Mouse (Mus musculus) thymus, postnatal 36 days (tissue): ENCODE data around the gene Vmn1r116.
"Not testable (repeated sequence)": the region's sequence is repeated elsewhere in the genome, so short reads cannot be mapped to it uniquely, and the experiment has no call there.

Experiments used
- DNase-seq, 2 experiments: peaks; one replicate each; pipeline ENCODE4 v3.0.0; 2022; ENCODE audit warnings: mixed read lengths in 2 of 2

Gene Vmn1r116

DNA sequence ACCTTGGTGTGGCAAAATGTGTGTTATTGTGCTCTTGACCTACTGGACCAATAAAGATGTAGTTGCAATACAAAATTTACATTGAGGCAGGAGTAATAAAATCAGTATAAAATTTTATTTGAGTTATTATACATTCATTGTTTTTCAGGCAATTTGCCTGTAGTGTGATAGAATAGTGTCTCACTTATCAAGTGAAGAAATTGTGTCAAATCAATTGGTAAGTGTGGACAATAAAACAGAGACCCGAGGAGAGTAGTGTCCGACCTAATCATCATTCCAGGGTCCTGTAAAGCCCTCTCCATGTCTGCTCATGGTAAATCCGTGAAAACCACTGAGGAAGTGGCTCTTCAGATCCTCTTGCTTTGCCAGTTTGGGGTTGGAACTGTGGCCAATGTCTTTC is at the start of gene Vmn1r116:
Gene Vmn1r116, plus strand, starts transcription at position 301 of the 400 bp plus-strand sequence.
- DNase-seq: not testable (repeated sequence)

DNA sequence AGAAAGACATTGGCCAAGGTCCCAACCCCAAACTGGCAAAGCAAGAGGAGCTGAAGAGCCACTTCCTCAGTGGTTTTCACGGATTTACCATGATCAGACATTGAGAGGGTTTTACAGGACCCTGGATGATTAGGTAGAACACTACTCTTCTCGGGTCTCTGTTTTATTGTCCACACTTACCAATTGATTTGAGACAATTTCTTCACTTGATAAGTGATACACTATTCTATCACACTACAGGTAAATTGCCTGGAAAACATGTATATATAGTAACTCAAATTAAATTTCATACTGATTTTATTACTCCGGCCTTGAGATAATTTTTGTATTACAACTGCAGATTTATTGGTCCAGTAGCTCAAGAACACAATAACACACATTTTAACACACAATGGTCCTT is 27.2 kb upstream of the Vmn1r116 start, which contains the start of gene Vmn1r115:
Gene Vmn1r115, minus strand, starts transcription at position 101 of the 400 bp plus-strand sequence.
- DNase-seq: not testable (repeated sequence)

DNA sequence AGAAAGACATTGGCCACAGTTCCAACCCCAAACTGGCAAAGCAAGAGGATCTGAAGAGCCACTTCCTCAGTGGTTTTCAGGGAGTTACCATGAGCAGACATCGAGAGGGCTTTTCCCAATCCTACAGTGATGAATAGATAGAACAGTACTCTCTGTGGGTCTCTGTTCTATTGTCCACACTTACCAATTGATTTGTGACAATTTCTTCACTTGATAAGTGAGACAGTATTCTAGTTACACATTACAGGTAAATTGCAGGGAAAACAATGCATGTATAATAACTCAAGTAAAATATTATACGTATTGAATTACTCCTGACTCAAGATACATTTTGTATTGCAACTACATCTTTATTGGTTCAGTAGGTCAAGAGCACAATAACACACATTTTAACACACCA is 12.0 kb downstream of the Vmn1r116 start, which contains the start of gene Vmn1r117:
Gene Vmn1r117, minus strand, starts transcription at position 101 of the 400 bp plus-strand sequence.
- DNase-seq: not testable (repeated sequence)

DNA sequence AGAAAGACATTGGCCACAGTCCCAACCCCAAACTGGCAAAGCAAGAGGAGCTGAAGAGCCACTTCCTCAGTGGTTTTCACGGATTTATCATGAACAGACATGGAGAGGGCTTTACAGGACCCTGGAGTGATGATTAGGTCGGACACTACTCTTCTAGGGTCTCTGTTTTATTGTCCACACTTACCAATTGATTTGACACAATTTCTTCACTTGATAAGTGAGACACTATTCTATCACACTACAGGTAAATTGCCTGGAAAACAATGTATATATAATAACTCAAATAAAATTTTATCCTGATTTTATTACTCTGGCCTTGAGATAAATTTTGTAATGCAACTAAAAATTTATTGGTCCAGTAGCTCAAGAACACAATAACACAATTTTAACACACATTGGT is 40.2 kb downstream of the Vmn1r116 start, which contains the start of gene Vmn1r118:
Gene Vmn1r118, minus strand, starts transcription at position 101 of the 400 bp plus-strand sequence.
- not testable (repeated sequence) for DNase-seq
